Mouse (Mus musculus) heart, embryonic 14.5 days (tissue): ENCODE measurements at regions not wholly inside any gene's neighbourhood (a gene's known extent, or its start where the extent isn't known, plus 50 kb on each side); places are given as distances from the start of the nearest gene placed in this dataset.

Experiments
- ATAC-seq: fragments of 200-750 bp; cut with Nextera tagmentation; 2 replicates; pipeline ENCODE4 v1.8.0; 2017; ENCODE audit warnings: low read depth, moderate TSS enrichment; ENCODE audit not compliant: insufficient number of reproducible peaks, insufficient read depth, low FRiP score
- H3K27ac ChIP-seq, 2 experiments: fragments of 200-500 bp in 1 of 2; fragments of 300-500 bp in 1 of 2; sonication (generic) in 1 of 2; replicated peaks in 1 of 2; 2 replicates each; pipeline ENCODE4 v1.5.1; 2012 to 2014; ENCODE audit warnings: low read depth in 2 of 2, low read length in 2 of 2, control low read depth in 1 of 2, mild to moderate bottlenecking in 1 of 2, mixed read lengths in 1 of 2; ENCODE audit not compliant: control insufficient read depth in 1 of 2, insufficient read depth in 1 of 2
- H3K27me3 ChIP-seq: fragments of 300-500 bp; sonication (generic); 2 replicates; pipeline ENCODE4 v1.6.1; 2014; ENCODE audit warnings: mild to moderate bottlenecking, low read length, control low read depth; ENCODE audit not compliant: control insufficient read depth, insufficient read depth
- H3K36me3 ChIP-seq: fragments of 300-500 bp; sonication (generic); 2 replicates; pipeline ENCODE4 v1.6.1; 2014; ENCODE audit warnings: mild to moderate bottlenecking, control low read depth, low read length, mixed read lengths; ENCODE audit not compliant: control insufficient read depth, insufficient read depth
- H3K4me1 ChIP-seq, 2 experiments: fragments of 200-500 bp in 1 of 2; fragments of 300-500 bp in 1 of 2; sonication (generic) in 1 of 2; 2 replicates each; pipeline ENCODE4 v1.6.1; 2012 to 2014; ENCODE audit warnings: low read length in 2 of 2, control low read depth in 1 of 2, mixed read lengths in 1 of 2; ENCODE audit not compliant: control insufficient read depth in 2 of 2, insufficient read depth in 2 of 2
- H3K4me2 ChIP-seq: fragments of 300-500 bp; sonication (generic); 2 replicates; pipeline ENCODE4 v1.6.1; 2014; ENCODE audit warnings: mild to moderate bottlenecking, low read length
- H3K4me3 ChIP-seq, 2 experiments: fragments of 200-500 bp in 1 of 2; fragments of 300-500 bp in 1 of 2; sonication (generic) in 1 of 2; 2 replicates each; pipeline ENCODE4 v1.5.1; 2012 to 2014; ENCODE audit warnings: low read length in 2 of 2, mild to moderate bottlenecking in 2 of 2, control low read depth in 1 of 2, low read depth in 1 of 2, moderate library complexity in 1 of 2; ENCODE audit not compliant: control insufficient read depth in 1 of 2, insufficient read depth in 1 of 2
- H3K9ac ChIP-seq: fragments of 300-500 bp; sonication (generic); 2 replicates; pipeline ENCODE4 v1.6.1; 2014; ENCODE audit warnings: mild to moderate bottlenecking, low read length
- H3K9me3 ChIP-seq: fragments of 300-500 bp; sonication (generic); 2 replicates; pipeline ENCODE4 v1.6.1; 2016; ENCODE audit warnings: low read length, control low read depth; ENCODE audit not compliant: control insufficient read depth
- WGBS: fragments of 180-500 bp; shearing (Covaris S2); extraction: QIAGEN DNeasy Blood & Tissue Kit; methylation state at CpG from one replicate; pipeline ENCODE4 v1.1.7; 2014; 5-methylcytosine and 5-hydroxymethylcytosine counted together
- microRNA counts: library from miRNA; unstranded; fragments of <30 nt; microRNA quantifications from one replicate; lab custom pipeline; 2016
- microRNA-seq: library from miRNA; unstranded; fragments of <30 nt; microRNA quantifications from one replicate; pipeline ENCODE4, GENCODE M21; 2016

DNA sequence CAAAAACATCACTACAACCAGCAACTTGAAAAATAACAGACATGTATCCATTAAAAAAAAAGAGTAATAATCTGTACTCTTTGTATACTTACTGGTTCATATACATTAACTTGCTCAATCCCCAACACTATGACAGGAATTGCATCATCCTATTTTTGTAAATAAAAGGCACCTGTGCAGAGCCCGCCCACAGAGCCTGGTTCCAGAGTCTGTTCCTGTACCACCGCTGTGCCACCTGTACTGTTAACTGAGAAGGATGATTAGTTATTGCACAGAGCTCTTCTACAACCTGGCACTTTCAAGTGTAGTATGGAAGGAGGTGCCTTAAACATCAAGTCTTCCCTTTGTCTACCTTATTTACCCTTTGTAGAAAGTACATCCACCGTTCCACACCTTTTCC is 1843.9 kb upstream of the Lrrc6 start:
- no peak overlapping the region for H3K4me3 ChIP-seq
- H3K27ac ChIP-seq: no peak overlapping the region
- no peak overlapping the region for H3K9ac ChIP-seq
- WGBS: 88% methylated on average over 3 of the region's 3 CpGs
- H3K9me3 ChIP-seq: no peaks in the 10 kb centered on the region
- ATAC-seq: no peak
- H3K27me3 ChIP-seq: no peaks in the 10 kb centered on the region
- no peak overlapping the region for H3K4me2 ChIP-seq
- H3K36me3 ChIP-seq: peaks cover 14% of the 10 kb centered on the region
- peaks cover 0 to 20% of the 10 kb centered on the region in 2 experiments; a peak in 2 of 4 replicates for H3K4me1 ChIP-seq

DNA sequence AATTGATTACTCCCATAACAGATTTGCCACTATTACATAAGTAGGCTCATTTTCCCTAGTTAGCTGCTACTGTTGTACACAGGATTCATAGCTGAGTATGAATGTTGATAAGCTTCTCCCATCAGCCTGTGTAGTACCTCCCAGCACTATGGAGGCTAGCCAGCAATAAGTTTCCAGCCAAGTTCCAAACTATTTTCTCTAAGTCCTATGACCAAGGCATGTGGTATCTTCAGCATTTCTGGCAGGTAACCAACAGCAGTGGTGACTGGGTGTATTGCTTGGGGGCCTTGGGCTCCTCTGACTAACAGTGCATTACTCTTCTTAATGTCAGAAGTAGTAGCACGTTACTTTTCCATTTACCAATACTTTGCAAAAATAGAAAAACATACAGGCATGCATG is 1841.8 kb upstream of the Lrrc6 start:
- Histone ChIP-seq H3K4me2 (no peak overlapping the region), H3K4me1 (peaks cover 0 to 20% of the 10 kb centered on the region in 2 experiments; a peak in 2 of 4 replicates), H3K9me3 (no peaks in the 10 kb centered on the region), H3K27me3 (no peaks in the 10 kb centered on the region), H3K4me3 (no peak overlapping the region), H3K27ac (peak overlapping the region in 1 of 2 experiments; percentile 56; a peak in 1 of 4 replicates), H3K36me3 (peaks cover 26% of the 10 kb centered on the region), H3K9ac (no peak overlapping the region)
- ATAC-seq: peak; percentile 79; the same call in 1 of the 2 replicates
- WGBS: 59% methylated on average over 1 of the region's 1 CpGs

DNA sequence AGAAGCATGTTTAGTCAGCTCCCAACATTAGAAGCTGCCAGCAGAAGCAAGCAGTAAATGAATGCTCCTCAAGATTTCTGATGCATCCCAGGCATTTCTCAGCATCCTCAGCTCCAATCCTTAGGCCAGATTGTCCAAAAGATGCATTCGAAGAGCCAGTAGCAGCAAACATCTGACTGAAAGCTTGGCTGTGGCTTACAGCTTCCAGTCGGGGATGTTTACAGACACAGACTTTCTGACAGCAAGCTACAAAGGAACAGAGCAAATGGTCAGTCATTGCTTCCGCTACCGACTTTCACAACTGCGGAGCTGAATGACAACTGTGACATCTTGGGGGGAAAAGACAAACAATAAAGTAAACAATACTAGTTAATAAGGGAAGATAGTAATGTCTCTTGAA is 1840.3 kb upstream of the Lrrc6 start:
- no peak overlapping the region for H3K4me2 ChIP-seq
- no peak overlapping the region for H3K4me3 ChIP-seq
- H3K27me3 ChIP-seq: no peaks in the 10 kb centered on the region
- peaks cover 40% of the 10 kb centered on the region for H3K36me3 ChIP-seq
- no peak for ATAC-seq
- no peak overlapping the region for H3K9ac ChIP-seq
- peaks cover 0 to 9% of the 10 kb centered on the region in 2 experiments; a peak in 2 of 4 replicates for H3K4me1 ChIP-seq
- H3K27ac ChIP-seq: no peak overlapping the region
- no peaks in the 10 kb centered on the region for H3K9me3 ChIP-seq
- 54% methylated on average over 5 of the region's 5 CpGs for WGBS

DNA sequence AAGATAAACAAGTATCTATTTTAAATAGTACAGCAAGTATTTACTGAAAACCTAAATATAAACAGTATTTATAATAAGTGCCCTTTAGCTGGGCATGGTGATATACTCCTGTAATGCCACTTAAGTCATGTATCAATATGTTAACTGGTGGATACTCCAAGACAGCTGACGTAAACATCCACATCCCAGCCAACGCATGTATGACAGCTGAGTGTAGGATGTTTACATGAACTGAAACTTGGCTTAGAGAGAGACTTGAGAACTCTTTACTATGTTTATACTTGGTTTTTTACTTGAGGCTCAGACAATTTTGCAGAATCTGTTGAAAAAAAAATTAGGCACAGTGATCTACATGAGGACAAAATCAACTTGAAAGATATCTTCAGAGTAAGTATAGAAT is 1836.6 kb upstream of the Lrrc6 start:
- no peak overlapping the region for H3K9ac ChIP-seq
- H3K4me1 ChIP-seq: peaks cover 0 to under 1% of the 10 kb centered on the region in 2 experiments; a peak in 1 of 4 replicates
- peaks cover 40% of the 10 kb centered on the region for H3K36me3 ChIP-seq
- no peak overlapping the region for H3K4me2 ChIP-seq
- H3K4me3 ChIP-seq: no peak overlapping the region
- no peak for ATAC-seq
- H3K27me3 ChIP-seq: no peaks in the 10 kb centered on the region
- H3K27ac ChIP-seq: no peak overlapping the region
- WGBS: 91% methylated on average over 2 of the region's 2 CpGs
- H3K9me3 ChIP-seq: no peaks in the 10 kb centered on the region

DNA sequence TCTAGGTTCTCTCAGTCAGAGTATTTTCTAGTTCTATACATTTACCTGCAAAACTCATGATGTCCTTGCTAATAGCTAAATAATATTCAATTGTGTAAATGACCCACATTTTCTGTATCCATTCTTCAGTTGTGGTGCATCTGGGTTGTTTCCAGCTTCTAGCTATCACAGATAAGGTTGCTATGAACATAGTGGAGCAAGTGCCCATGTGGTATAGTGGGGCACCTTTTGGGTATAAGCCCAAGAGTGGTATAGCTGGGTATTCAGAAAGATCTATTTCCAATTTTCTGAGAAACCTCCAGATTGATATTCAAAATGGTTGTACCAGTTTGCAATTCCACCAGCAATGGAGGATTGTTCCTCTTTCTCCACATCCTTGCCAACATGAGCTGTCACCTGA is 1835.1 kb upstream of the Lrrc6 start:
- no peak overlapping the region for H3K4me3 ChIP-seq
- H3K9me3 ChIP-seq: no peaks in the 10 kb centered on the region
- no peaks in the 10 kb centered on the region for H3K27me3 ChIP-seq
- H3K27ac ChIP-seq: no peak overlapping the region
- no peak for ATAC-seq
- no peak overlapping the region for H3K9ac ChIP-seq
- H3K36me3 ChIP-seq: peaks cover 36% of the 10 kb centered on the region
- no peaks in the 10 kb centered on the region for H3K4me1 ChIP-seq
- H3K4me2 ChIP-seq: no peak overlapping the region

DNA sequence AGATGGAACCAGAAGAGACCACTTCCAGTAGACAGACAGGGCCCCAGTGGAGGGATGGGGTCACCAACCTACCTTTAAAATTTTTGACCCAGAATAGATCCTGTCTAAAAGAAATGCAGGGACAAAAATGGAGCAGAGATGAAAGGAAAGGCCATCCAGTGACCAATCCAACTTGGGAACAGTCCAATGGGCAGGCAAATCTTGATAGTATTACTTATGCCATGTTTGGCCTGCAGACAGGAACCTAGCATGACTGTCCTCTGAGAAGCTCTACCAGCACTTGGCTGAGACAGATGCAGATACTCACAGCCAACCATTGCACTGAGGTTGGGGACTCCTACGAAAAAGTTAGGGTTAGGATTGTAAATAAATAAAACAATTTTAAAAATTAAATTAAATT is 1815.4 kb upstream of the Lrrc6 start:
- Histone ChIP-seq H3K9ac (no peak overlapping the region), H3K4me2 (no peak overlapping the region), H3K36me3 (no peaks in the 10 kb centered on the region), H3K9me3 (no peaks in the 10 kb centered on the region), H3K27ac (no peak overlapping the region), H3K27me3 (no peaks in the 10 kb centered on the region), H3K4me3 (no peak overlapping the region), H3K4me1 (no peaks in the 10 kb centered on the region)
- 86% methylated on average over 1 of the region's 1 CpGs for WGBS
- no peak for ATAC-seq

MicroRNAs encoded in the stretch of these regions (microRNA counts, 519-probe panel; counts per million panel counts)
- microRNA mmu-miR-30b (lab: Ali Mortazavi, UCI): 7,533 counts per million, percentile 95 among the panel's probes with 10 or more counts
- 6,078 counts per million, percentile 89 among the panel's probes with 10 or more counts for microRNA mmu-miR-30d (lab: Ali Mortazavi, UCI)

Small RNA genes lying in the stretch of these regions (microRNA-seq; reads per million reads assigned to microRNA genes)
- gene Mir30b (250 reads per million, percentile 62 among the genes with 10 or more reads in this experiment), gene Mir30d (13,106 reads per million, percentile 95 among the genes with 10 or more reads in this experiment)
